Mouse (Mus musculus) spleen, adult 18-20 months (tissue): Measurements from ENCODE around the gene Kank2.

Source experiments
- DNase-seq, 2 experiments: peaks; one replicate each; pipeline ENCODE4 v3.0.0; 2022; ENCODE audit warnings: mixed read lengths in 2 of 2

The Kank2 gene

DNA sequence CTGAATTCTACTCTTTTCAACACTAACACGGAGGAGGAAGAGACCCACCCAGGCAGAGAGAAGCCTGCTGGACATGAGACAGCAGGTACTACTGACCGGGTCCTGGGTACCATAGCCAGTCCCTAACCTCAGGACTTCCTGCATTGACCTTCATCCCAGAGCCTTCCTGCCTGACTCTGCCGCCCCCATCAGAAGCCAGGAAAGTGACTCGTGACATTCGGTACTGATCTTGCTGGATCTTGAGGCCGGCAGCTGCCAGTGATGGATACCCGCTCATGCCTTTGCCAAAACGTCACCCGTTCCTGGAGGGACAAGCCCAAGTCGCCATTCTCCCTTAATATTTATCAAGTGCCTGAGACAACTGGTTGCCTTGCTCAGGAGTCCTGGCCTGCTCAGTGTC is 50.1 kb downstream of the Kank2 start:
- DNase-seq = no peak

GRCm38 (mm10) chr9:21748033-21748432 is 50.5 kb downstream of the Kank2 start:
- no peak for DNase-seq

- no peak for DNase-seq
Observed at GRCm38 (mm10) chr9:21747238-21747774, 51.2 kb downstream of the Kank2 start.

- no peak for DNase-seq
Observed at GRCm38 (mm10) chr9:21741514-21741913, 57.0 kb downstream of the Kank2 start.

- no peak for DNase-seq
Observed at GRCm38 (mm10) chr9:21740427-21740826, 58.1 kb downstream of the Kank2 start.

DNA sequence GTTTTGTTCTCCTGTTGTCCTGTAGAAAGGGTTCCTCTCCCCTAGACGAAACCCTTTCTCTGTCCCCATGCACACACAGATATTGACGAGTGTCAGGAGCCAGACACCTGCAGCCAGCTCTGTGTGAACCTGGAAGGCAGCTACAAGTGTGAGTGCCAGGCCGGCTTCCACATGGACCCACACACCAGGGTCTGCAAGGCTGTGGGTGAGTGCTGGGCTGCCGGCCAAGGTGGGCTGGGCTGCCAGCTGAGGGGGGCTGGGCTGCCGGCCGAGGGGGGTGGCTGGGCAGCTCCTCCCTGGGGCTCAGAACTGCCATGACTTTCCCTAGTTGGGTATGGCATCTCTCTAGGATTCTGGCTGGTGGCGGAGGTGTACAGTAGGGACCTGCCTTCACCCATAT is 59.8 kb downstream of the Kank2 start:
- DNase-seq = no peak

DNA sequence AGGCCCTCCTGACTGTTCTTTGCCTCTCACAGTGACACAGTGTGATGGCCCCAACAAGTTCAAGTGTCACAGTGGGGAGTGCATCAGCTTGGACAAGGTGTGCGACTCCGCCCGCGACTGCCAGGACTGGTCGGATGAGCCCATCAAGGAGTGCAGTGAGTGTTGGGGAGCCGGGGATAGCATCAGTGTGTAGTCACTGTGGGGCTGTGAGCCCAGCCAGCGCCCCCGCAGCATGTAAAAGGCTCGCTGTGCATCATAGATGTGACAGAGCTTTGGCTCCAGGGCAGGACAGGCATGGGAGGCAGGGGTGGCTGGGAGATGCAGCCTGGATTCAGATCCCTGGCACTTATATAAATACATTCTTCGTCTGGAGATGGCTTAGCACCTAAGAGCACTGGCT is 61.4 kb downstream of the Kank2 start:
- no peak for DNase-seq

- no peak for DNase-seq
Observed at GRCm38 (mm10) chr9:21736580-21736979, 62.0 kb downstream of the Kank2 start.

- no peak for DNase-seq
Observed at GRCm38 (mm10) chr9:21735126-21735525, 63.4 kb downstream of the Kank2 start.

DNA sequence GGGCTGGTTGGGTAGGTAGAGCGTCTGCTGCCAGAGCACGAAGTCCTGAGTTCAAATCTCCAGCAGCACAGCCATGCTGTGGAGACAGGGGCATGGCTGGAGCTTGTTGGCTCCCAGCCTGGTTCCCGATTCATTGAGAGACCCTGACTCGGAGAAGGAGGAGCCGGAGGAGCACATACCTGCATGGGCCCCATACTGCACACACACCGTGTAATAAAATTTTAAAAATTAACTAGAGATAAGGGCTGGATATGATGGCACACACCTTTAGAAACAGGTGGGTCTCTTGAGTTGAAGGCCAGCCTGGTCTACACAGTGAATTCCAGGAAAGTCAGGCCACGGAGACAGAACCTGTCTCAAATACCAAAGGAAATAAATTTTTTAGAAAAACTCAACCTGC is 64.6 kb downstream of the Kank2 start:
- no peak for DNase-seq

GRCm38 (mm10) chr9:21733446-21733845 is 65.1 kb downstream of the Kank2 start:
- no peak for DNase-seq

DNA sequence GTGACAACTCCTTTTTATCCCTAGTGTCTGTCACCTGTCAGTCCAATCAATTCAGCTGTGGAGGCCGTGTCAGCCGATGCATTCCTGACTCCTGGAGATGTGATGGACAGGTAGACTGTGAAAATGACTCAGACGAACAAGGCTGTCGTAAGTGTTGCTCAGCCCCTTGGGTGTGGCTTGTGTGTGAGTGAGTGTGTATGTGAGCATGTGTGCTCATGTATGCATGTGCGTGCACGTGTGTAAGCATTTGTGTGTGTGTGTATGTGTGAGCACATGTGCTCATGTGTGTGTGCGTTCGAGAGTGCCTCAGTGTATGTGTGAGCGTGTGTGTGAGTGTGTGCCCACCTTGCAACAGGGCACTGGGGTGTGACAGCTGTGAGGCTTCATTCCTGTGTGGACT is 66.3 kb downstream of the Kank2 start:
- no peak for DNase-seq

GRCm38 (mm10) chr9:21729264-21729663 is 69.3 kb downstream of the Kank2 start:
- DNase-seq = no peak

GRCm38 (mm10) chr9:21728261-21728832 is 70.2 kb downstream of the Kank2 start:
- no peak for DNase-seq

GRCm38 (mm10) chr9:21726218-21726975 is 72.1 kb downstream of the Kank2 start:
- no peak for DNase-seq

DNA sequence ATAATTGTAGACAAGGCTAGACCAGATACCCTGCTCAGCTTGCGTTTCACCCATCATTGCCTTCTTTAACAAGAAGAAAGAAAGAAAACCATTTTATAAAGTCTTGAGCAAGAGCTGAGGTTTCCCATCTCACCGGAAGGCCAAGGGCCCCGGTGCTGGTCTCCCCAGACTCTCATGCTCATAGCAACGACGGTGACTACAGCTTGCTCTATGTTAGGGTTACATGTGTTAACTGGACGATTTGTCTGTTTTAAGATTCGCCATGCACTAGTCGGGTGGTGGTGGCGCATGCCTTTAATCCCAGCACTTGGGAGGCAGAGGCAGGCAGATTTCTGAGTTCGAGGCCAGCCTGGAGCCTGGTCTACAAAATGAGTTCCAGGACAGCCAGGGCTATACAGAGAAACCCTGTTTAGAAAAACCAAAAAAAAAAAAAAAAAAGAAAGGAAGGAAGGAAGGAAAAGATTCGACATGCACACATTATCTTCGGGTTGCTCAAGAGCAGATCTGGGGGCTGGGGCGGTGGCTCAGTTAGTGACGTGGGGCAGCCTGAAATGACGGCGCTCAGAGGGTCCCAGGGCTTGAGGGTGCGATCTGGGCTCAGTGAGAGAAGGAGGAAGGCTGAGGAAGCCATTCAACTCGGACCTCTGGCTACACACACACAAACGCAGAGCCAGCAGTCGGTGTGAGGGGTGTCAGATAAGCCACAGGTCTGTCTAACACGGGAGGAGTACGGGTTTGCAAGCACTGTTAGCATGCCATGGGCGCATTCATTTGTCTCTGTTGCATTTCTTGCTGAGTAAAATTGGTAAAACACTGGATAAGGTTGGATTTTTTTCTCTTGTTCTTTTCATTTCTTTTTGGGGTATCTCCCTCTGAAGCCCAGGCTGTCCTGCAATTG is 73.1 kb downstream of the Kank2 start:
- DNase-seq = no peak

DNA sequence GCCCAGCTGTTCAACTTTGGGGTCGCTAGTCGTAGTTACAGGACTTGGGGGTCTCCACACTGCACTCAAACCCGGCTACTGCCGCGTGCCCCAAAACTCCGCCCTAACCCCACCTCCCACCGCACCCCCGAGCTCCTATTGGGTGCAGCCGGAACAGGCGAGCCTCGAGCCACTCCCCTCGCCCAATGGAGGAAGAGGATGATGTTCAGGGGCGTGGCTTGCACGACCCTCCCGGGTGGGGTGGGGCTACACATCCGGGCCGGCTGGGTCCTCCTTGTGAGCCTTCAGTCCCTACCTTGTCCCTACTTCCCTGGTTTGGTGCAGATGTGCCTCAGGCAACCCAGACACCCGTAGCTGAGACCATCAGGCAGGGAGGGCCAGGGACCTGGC is 74.4 kb downstream of the Kank2 start:
- peak; percentile 81 to 83 for DNase-seq

DNA sequence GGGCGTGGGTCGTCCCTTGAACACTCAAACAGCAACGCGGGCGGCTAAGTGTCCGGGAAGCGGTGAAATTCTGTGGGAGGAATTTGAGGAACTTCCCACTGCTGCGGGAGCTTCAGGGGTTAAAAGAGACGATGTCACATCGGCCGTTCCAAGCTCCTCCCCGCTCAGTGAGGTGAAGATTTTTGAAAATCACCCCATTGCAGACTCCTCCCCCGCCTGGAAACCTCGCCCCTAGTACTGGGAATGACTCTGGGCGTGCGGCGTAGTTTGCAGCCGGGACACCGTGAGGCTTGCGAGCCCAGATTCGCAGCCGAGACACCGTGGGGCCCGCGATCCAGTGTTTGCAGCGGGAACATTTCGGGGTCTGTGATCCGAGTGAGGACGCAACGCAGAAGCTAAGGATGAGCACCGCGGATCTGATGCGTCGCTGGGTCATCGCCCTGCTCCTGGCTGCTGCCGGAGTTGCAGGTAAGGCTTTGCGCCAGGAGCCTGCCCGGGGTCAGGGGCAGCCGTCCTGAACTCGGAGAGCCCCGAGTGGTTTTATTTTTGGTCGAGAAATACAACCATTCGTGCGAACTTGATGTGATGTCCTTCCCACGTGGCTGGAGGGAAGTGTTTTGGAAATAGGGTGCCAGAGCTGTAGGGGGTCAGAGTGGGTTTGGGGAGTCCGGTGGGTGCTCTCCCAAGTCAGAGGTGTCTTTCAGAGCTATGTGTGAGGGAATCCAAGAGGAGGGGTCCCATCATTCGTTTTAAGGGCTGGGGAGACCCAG is 75.0 kb downstream of the Kank2 start, which contains the start of gene Ldlr:
Gene Ldlr, plus strand, starts transcription at position 107 of the 770 bp plus-strand sequence.
- peak; percentile 37 to 56 for DNase-seq

GRCm38 (mm10) chr9:21721036-21721435 is 77.5 kb downstream of the Kank2 start:
- no peak for DNase-seq

DNA sequence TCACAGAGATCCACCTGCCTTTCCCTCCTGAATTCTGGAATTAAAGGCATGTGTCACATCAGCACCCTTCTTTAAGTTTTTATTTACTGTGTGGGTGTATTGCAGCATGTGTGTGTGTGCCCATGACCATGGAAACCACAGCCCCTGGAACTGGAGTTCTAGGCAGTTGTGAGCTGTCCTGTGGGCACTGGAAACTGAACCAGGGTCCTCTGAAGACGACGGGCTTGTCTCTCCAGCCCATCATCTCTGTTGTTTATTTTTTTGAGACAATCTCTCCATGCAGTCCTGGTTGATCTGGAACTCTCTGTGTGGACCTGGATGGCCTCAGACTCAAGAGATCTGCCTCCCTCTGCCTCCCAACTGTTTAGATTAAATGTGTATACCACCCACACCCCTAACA is 81.5 kb downstream of the Kank2 start:
- no peak for DNase-seq
